Mouse (Mus musculus): ENCODE data around the gene Klf8. TPM values are rescaled to one million over a fixed set of nuclear protein-coding genes. Genes with fewer than 3 reads are reported as not detected.

Gene Klf8
- polyA plus RNA-seq, 1 experiment from 2014 or later: 0.32 TPM

- H3K27me3 ChIP-seq: peaks cover 45% of the 10 kb centered on the region
- ATAC-seq (peak; percentile 72), DNase-seq (ENCODE audit: low read depth, low spot score) (no peak)
- CTCF ChIA-PET: interaction anchor here (1.4 kb wide), 1 partner anchor 12 kb away, joined by 3 read pairs; no protein-coding TSS in a partner anchor
- in situ Hi-C loops (cut with MboI; ENCODE audit: low pct_unique_long_range_greater_than_20kb): loop anchor here (5.0 to 25.0 kb wide), 2 partner anchors 207 to 422 kb away; no protein-coding TSS in a partner anchor
- no peak for TF ChIP-seq CTCF (IDR thresholded peaks at IDR 0.05)
- POLR2A ChIA-PET: no interaction called here
These were observed 122.3 kb downstream of the Klf8 start for GRCm38 (mm10) chrX:153359331-153360215.

GRCm38 (mm10) chrX:153360216-153360590, 122.9 kb downstream of the Klf8 start:
- peaks cover 40% of the 10 kb centered on the region for H3K27me3 ChIP-seq
- ATAC-seq (peak; percentile 66), DNase-seq (ENCODE audit: low read depth, low spot score) (no peak)
- ChIA-PET POLR2A (no interaction called here), CTCF (interaction anchor here (1.4 kb wide), 1 partner anchor 12 kb away, joined by 3 read pairs; no protein-coding TSS in a partner anchor)
- TF ChIP-seq CTCF (IDR thresholded peaks at IDR 0.05): no peak
- in situ Hi-C loops (cut with MboI; ENCODE audit: low pct_unique_long_range_greater_than_20kb): loop anchor here (5.0 to 25.0 kb wide), 2 partner anchors 208 to 423 kb away; no protein-coding TSS in a partner anchor

- peaks cover 37% of the 10 kb centered on the region for H3K27me3 ChIP-seq
- DNase-seq (ENCODE audit: low read depth, low spot score) (no peak), ATAC-seq (no peak)
- ChIA-PET POLR2A (no interaction called here), CTCF (no interaction called here)
- no peak for TF ChIP-seq CTCF (IDR thresholded peaks at IDR 0.05)
- in situ Hi-C loops (cut with MboI; ENCODE audit: low pct_unique_long_range_greater_than_20kb): loop anchor here (5.0 to 25.0 kb wide), 2 partner anchors 208 to 423 kb away; no protein-coding TSS in a partner anchor
These were observed 123.5 kb downstream of the Klf8 start for GRCm38 (mm10) chrX:153360666-153361269.

GRCm38 (mm10) chrX:153366754-153367153, 129.5 kb downstream of the Klf8 start:
- no peak for ATAC-seq
- POLR2A ChIA-PET: no interaction called here
- CTCF ChIA-PET: no interaction called here
- peaks cover 23% of the 10 kb centered on the region for H3K27me3 ChIP-seq
- no peak for DNase-seq (ENCODE audit: low read depth, low spot score)
- peak; percentile 74 for TF ChIP-seq CTCF (IDR thresholded peaks at IDR 0.05)
- in situ Hi-C loops (cut with MboI; ENCODE audit: low pct_unique_long_range_greater_than_20kb): loop anchor here (25.0 kb wide), 1 partner anchor 429 kb away; no protein-coding TSS in a partner anchor

GRCm38 (mm10) chrX:153369780-153370179, 132.5 kb downstream of the Klf8 start:
- DNase-seq (ENCODE audit: low read depth, low spot score) (no peak), ATAC-seq (no peak)
- ChIA-PET CTCF (interaction anchor here (0.9 to 1.9 kb wide), 4 partner anchors 16 to 336 kb away, joined by 3 to 7 read pairs (median 4); no protein-coding TSS in a partner anchor), POLR2A (no interaction called here)
- peaks cover 17% of the 10 kb centered on the region for H3K27me3 ChIP-seq
- peak; percentile 57 for TF ChIP-seq CTCF (IDR thresholded peaks at IDR 0.05)
- in situ Hi-C loops (cut with MboI; ENCODE audit: low pct_unique_long_range_greater_than_20kb): loop anchor here (5.0 to 25.0 kb wide), 2 partner anchors 333 to 432 kb away; no protein-coding TSS in a partner anchor

- in situ Hi-C loops (cut with MboI; ENCODE audit: low pct_unique_long_range_greater_than_20kb): no loop called here
- no peak for TF ChIP-seq CTCF (IDR thresholded peaks at IDR 0.05)
- ATAC-seq (no peak), DNase-seq (ENCODE audit: low read depth, low spot score) (no peak)
- ChIA-PET CTCF (no interaction called here), POLR2A (no interaction called here)
- peaks cover 17% of the 10 kb centered on the region for H3K27me3 ChIP-seq
These were observed 137.8 kb downstream of the Klf8 start for GRCm38 (mm10) chrX:153375105-153375504.

GRCm38 (mm10) chrX:153381753-153382152, 144.5 kb downstream of the Klf8 start:
- in situ Hi-C loops (cut with MboI; ENCODE audit: low pct_unique_long_range_greater_than_20kb): no loop called here
- no peak for TF ChIP-seq CTCF (IDR thresholded peaks at IDR 0.05)
- ATAC-seq (no peak), DNase-seq (ENCODE audit: low read depth, low spot score) (no peak)
- peaks cover 8% of the 10 kb centered on the region for H3K27me3 ChIP-seq
- POLR2A ChIA-PET: no interaction called here
- CTCF ChIA-PET: interaction anchor here (1.0 kb wide), 1 partner anchor 147 kb away, joined by 4 read pairs; no protein-coding TSS in a partner anchor

GRCm38 (mm10) chrX:153389291-153389690, 152.0 kb downstream of the Klf8 start:
- ChIA-PET CTCF (interaction anchor here (1.2 to 1.9 kb wide), 4 partner anchors 19 to 141 kb away, joined by 3 to 11 read pairs (median 6); no protein-coding TSS in a partner anchor), POLR2A (no interaction called here)
- H3K27me3 ChIP-seq: peaks cover 16% of the 10 kb centered on the region
- DNase-seq (ENCODE audit: low read depth, low spot score): no peak
- in situ Hi-C loops (cut with MboI; ENCODE audit: low pct_unique_long_range_greater_than_20kb): loop anchor here (5.0 kb wide), 1 partner anchor 118 kb away; no protein-coding TSS in a partner anchor
- ATAC-seq: no peak
- peak; percentile 57 for TF ChIP-seq CTCF (IDR thresholded peaks at IDR 0.05)

- DNase-seq (ENCODE audit: low read depth, low spot score) (no peak), ATAC-seq (no peak)
- CTCF ChIA-PET: no interaction called here
- H3K27me3 ChIP-seq: peaks cover 22% of the 10 kb centered on the region
- in situ Hi-C loops (cut with MboI; ENCODE audit: low pct_unique_long_range_greater_than_20kb): no loop called here
- POLR2A ChIA-PET: no interaction called here
- no peak for TF ChIP-seq CTCF (IDR thresholded peaks at IDR 0.05)
These were observed 179.8 kb downstream of the Klf8 start for GRCm38 (mm10) chrX:153417067-153417466.

- in situ Hi-C loops (cut with MboI; ENCODE audit: low pct_unique_long_range_greater_than_20kb): no loop called here
- H3K27me3 ChIP-seq: peaks cover 18% of the 10 kb centered on the region
- ATAC-seq: peak; percentile 92
- peak; percentile 50 for DNase-seq (ENCODE audit: low read depth, low spot score)
- ChIA-PET CTCF (no interaction called here), POLR2A (interaction anchor here (0.7 kb wide), 1 partner anchor 171 kb away, joined by 4 read pairs; no protein-coding TSS in a partner anchor)
- no peak for TF ChIP-seq CTCF (IDR thresholded peaks at IDR 0.05)
These were observed 196.5 kb downstream of the Klf8 start for GRCm38 (mm10) chrX:153433659-153434293.

All from Patski (cell line).